Mouse (Mus musculus) urinary bladder, adult 18-20 months (tissue): ENCODE results near the gene Brat1.

Experiments used
- DNase-seq, 2 experiments: peaks; one replicate each; pipeline ENCODE4 v3.0.0; 2022; ENCODE audit warnings: low spot score in 2 of 2, mixed read lengths in 2 of 2

Gene Brat1

GRCm38 (mm10) chr5:140743706-140744131, 38.9 kb downstream of the Brat1 start:
- DNase-seq, result no peak

DNA sequence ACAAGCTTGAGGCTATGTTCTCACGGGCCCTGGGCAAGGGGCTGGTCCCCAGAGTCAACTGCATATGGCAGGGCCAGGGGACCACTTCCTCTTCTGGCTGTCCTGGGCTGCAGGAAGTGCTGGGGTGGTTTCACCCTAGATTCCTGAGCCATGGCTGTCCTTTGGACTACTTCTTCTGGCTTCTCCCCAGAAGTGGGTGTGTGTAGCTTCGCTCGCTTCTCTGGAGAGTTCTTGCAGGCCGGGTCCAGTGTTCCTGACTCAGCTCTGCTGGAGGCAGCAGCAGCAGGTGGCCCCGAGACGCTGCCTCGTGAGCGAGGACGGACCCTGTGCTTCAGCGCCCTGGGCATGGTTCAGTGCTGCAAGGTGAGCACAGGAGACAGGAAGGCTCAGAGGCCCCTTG, 43.6 kb downstream of the Brat1 start:
- DNase-seq, result no peak

DNA sequence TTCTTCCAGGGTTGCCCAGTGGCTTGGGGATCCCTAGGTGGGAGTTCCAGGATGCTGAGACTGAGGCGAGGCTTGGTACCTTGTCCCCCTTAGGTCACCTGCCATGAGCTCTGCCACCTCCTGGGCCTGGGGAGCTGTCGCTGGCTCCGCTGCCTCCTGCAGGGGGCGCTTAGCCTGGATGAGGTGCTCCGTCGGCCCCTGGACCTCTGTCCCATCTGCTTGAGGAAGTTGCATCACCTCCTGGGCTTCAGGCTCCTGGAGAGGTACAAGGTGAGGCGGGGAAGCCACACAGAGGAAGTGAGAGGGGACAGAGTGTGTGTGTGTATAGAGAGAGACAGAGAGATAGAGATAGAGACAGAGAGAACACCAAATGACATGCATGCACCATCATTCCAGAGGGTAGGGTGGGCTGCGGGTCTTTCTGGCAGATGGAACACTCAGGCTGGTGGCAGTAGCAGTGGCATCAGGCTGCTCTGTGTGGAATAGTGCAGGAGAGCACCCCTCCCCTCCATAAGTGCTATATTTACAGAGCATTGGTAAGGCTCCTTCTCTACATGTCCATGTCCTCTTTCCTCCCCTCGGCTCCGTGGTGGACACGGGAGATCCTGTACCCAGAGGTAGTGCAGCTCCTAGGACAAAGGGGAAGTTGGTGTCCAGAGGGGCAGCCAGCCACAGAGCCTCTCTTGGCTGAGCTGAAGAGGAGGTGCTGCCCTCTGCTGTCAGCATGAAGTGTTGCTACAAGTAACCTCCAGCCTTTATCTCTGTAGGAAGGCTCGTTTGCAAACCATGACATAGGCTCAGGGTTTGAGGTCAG, 44.5 kb downstream of the Brat1 start:
- DNase-seq, result peak; percentile 40 to 54

- DNase-seq, result no peak
Measured at GRCm38 (mm10) chr5:140750925-140751324, 46.1 kb downstream of the Brat1 start.

- DNase-seq, result no peak
Measured at GRCm38 (mm10) chr5:140752041-140752440, 47.2 kb downstream of the Brat1 start.

DNA sequence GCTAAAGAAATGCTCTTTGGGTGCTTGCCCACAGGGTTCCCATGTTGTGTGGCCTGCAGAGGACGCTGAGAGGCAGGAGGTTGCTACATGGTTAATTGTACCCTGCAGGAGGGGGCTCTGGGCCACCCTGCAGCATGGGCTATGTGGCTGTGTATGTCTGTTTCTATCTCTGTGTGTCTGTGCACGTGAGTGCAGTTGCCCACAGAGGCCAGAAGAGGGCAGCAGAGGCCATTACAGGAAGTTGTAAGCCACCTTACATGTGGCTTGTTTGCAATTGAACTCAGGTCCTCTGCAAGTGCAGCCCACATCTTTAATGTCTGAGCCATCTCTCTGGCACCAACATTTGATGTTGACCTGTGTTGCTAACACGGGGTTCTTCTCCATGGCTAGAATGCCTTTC, 47.8 kb downstream of the Brat1 start:
- DNase-seq, result no peak

GRCm38 (mm10) chr5:140753223-140753622, 48.4 kb downstream of the Brat1 start:
- no peak for DNase-seq

- no peak for DNase-seq
Measured at GRCm38 (mm10) chr5:140758864-140759263, 54.1 kb downstream of the Brat1 start.

DNA sequence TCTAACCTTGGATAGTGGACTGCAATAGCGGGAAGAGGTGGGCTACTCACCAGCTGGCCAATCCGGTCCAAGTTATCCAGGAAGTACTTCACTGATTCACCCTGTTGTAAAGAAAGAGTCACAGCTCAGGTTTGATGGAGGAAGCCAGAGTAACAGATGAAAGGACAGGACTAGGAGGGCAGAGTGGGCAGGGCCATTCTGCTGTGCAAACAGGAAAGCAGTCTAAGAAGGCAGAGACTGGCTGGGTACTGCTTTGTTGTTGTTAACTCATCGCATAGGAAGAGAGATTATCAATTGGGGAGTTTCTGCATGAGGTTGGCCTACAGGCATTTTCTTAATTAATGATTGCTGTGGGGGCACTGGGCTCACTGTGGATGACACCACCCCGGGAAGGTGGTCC, 57.7 kb downstream of the Brat1 start:
- DNase-seq, result no peak

GRCm38 (mm10) chr5:140764921-140765613, 60.3 kb downstream of the Brat1 start:
- no peak for DNase-seq

GRCm38 (mm10) chr5:140766566-140766965, 61.8 kb downstream of the Brat1 start:
- DNase-seq, result no peak

GRCm38 (mm10) chr5:140767704-140768141, 62.9 kb downstream of the Brat1 start:
- DNase-seq, result peak; percentile 35 to 53

DNA sequence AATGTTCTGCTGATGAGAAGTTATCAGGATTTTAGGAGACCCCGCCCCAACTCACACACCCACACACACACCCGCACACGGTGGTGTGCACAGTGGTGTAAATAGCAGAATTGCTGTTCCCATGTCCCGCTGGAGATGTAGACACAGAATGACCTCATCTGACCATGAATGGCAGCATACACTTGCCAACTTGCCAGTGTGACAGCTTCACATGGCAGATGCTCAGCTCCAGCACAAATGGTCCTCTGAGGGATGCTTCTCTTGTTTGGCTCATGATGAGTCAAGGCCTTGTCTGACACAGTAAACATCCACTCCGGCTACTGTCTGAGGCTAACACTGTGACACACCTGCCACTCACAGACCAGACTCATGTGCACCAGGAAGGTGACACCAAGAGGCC, 63.5 kb downstream of the Brat1 start:
- DNase-seq, result no peak
